Mouse (Mus musculus) heart, postnatal 10 days (tissue): ENCODE measurements around the gene Por. TPM values are rescaled to one million over a fixed set of nuclear protein-coding genes. Genes with fewer than 3 reads are reported as not detected.

ENCODE experiments used
- DNase-seq, 2 experiments: peaks; one replicate each; pipeline ENCODE4 v3.0.0; 2021
- intact Hi-C: fragments of 180-260 bp; cut with DNase I; formaldehyde crosslinking; loops from one replicate; pipeline ENCODE4 v1.15.1; 2025
- total RNA-seq, 2 experiments: library from RNA; stranded (reverse); gene quantifications; 2 replicates each; pipeline ENCODE4 v1.2.3; 2021

The Por gene
- total RNA-seq = 10 to 100 TPM; 62.8 to 72.0 TPM

DNA sequence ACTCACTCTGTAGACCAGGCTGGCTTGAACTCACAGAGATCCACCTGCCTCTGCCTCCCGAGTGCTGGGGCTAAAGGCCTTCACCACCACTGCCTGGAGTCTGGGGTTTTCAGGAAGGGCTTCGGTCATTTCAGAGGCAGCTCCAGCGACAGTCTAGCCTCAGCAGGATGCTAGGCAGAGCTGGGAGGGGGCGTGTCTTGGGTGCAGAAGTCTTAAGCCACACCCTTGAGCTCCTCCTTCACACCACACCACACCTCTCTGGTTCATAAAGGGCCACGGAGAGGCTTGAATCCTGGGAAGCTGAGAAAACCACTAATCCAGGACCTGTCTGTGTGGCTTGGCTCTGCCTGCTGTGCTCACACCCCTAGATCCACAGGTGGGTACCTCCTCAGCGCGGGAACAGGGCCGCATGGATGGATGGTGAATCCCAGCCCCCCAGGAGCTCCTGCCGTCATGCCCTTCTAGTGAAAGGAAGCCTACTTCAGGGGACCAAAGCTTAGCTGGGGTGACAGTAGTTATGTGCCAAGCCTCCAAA is at the start of gene Por:
Por (plus strand) TSS at position 293 of the 535 bp plus-strand sequence.
- intact Hi-C loops = no loop called here
- DNase-seq = no peak

DNA sequence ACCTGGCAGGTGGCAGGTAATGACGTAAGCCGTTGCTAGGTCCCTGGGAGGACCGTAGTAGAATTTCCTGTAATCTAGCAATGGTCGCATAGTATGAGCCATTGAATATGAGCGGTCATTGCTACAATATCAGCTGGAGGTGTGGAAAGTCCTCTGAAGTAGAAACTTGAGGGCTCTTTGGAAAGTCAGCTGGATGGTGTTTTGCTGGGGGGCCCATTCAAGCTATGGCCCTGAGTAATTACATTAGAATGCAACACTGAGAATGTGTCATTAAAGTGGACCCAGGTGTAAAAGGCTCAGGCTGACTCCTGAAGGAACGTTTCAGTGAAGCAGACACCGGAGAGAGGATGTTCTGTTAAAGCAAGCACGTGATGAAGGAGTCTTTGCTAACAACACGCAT is 49.3 kb upstream of the Por start:
- no peak for DNase-seq
- intact Hi-C loops = no loop called here

DNA sequence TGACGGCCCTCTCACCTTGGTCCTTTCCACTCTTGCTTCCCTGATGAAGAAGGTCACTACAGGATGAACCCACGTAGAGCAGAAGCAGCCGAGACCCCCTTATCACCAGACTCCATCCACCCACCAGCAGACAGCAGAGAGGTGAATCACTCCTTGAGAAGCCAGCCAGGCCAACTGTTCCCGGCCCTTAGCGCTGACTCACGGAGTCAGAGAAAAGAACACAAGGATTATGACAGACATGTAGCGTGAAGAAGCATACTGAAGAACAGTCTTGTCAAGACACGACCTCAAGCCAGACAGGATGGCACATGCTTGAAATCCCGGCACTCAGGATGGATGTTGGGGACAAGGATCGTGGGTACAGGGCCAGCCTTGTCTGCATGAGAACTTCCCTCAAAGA is 48.1 kb upstream of the Por start:
- intact Hi-C loops = no loop called here
- no peak for DNase-seq

DNA sequence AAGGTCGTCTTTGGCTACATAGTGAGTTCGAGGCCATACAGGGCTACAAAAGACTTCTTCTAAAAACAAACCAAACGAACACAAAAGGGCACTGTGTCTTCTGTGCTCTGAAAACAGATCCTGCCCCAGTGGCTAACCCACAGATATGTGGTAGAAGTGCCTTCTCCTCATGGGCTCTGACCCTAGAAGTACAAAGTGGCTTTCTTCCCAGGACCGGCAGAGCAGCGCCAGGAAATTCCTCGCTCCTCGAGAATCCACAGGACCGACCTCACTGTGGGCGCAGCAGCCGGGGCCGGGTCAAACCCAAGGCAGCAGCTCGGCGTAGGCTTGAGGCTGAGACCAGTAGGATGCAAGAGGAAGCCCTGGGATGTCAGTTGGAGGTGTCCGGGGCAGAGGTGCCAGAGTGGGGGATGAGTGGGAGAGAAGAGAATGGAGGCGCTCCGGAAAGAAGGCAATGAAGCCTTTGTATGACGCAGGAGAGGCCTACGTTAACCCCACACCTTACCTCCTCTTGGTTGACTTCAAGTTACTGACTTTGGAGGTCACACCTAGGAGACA is 46.7 kb upstream of the Por start:
- no peak for DNase-seq
- intact Hi-C loops = no loop called here

DNA sequence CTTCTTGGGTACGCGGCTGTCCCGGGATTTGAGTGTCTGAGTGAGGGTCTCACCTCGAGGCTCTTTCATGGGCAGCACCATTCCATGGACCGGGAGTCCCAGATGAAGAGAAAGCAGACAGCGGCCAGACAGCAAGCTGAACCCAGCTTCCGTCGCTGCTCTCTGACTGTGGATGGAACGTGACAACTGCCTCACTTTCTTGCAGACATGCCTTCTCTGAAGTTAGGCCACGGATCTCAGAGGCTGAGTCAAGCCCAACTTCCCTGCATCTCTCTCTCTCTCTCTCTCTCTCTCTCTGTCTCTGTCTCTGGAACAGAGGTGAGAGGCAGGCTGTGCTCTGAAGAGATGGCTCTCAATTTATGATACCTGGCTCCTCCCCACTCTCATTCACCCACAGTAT is 40.9 kb upstream of the Por start:
- no peak for DNase-seq
- intact Hi-C loops = no loop called here

DNA sequence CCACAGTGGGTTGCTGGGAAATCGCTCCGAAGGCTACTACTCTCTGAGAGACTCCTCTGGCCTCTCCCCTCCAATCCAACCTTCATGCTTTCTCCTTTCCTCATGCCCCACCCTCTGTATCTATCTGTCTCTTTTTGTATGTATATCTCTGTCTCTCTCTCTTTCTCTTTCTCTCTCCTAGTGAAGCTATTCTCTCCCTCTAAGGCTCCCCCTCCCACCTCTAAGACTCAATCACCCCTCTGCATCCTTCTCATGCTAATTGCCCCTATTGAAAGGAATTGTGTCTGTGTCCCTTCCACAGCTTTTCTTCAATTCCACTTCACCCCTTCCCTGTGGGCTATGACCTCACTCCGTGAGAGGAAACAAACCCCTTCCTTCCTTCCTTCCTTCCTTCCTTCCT is 40.4 kb upstream of the Por start:
- intact Hi-C loops = no loop called here

DNA sequence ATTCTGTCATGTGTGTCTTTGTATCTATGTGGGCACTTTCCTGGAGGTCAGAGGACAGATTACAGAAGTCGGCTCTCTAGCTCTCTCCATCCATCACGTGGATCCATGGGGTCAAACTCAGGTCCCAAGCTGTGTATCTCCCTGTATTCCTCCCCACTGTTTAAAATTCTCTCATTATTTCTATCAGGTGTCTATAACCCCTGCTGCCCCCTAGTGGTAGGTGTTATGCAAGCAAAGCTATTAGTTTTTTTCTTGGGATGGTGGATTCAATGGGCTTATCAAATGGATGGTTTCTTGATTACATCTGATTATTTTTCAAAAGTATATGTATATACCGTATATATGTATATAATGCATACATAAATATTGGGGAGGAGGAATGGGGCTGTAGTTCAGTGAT is 39.2 kb upstream of the Por start:
- DNase-seq = peak; percentile 56 to 84
- intact Hi-C loops = loop anchor here (2.0 kb wide), 1 partner anchor 132 kb away; no protein-coding TSS in a partner anchor

More for the DNA sequence above, 40.4 kb upstream of the Por start:
- no peak for DNase-seq

DNA sequence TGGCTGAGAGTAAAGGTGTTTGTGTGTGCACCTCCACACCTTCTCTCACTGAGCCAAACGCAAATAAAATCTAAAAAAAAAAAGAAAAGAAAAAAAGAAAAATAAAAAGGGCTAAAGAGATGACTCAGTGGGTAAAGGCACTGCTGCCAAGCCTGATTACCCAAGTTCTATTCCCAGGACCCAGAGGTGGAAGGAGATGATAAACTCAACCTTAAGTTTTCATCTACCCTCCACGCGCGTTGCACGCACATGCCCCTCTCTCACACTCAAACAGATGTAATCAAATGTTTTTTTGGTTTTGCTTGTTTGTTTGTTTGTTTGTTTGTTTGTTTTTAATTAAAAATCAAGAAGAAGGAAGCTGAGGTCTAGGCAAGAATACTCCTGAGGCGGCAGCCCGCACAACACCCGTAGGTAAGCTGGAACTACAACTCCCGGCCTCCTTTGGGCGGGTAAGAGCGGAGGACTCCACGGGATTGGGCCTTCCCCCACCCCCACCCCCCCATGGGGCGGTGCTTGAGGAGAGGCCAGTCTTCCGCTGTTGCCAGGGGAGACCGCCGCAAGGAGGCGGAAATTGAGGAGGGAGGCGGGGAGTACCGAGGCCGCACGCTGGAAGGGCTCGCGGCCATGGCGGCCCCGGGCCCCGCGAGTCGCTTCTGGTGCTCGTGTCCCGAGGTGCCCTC is 37.6 kb upstream of the Por start, which contains the start of gene Rhbdd2:
Rhbdd2 (plus strand) TSS at position 502 of the 680 bp plus-strand sequence.
- intact Hi-C loops = loop anchor here (2.0 kb wide), 2 partner anchors 57 to 113 kb away; partner anchors contain the start of gene Tmem120a

DNA sequence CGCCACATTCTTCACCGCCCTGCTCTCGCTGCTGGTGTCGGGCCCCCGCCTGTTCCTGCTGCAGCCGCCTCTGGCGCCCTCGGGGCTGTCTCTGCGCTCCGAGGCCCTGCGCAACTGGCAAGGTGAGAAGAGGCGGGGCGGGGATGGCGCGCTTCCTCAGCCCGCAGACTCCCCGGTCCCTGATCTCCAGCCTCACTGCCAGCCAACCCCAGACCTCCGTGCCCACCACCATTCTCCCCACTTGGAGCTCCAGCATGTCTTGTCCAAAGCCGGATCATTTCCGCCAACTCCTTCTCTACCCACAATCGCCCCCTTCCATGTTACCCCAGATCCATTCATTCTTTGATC is 37.1 kb upstream of the Por start:
- DNase-seq = no peak
- intact Hi-C loops = loop anchor here (2.0 kb wide), 2 partner anchors 56 to 112 kb away; partner anchors contain the start of gene Tmem120a

More for the DNA sequence above, 37.6 kb upstream of the Por start, which contains the start of gene Rhbdd2:
- DNase-seq = peak; percentile 98

DNA sequence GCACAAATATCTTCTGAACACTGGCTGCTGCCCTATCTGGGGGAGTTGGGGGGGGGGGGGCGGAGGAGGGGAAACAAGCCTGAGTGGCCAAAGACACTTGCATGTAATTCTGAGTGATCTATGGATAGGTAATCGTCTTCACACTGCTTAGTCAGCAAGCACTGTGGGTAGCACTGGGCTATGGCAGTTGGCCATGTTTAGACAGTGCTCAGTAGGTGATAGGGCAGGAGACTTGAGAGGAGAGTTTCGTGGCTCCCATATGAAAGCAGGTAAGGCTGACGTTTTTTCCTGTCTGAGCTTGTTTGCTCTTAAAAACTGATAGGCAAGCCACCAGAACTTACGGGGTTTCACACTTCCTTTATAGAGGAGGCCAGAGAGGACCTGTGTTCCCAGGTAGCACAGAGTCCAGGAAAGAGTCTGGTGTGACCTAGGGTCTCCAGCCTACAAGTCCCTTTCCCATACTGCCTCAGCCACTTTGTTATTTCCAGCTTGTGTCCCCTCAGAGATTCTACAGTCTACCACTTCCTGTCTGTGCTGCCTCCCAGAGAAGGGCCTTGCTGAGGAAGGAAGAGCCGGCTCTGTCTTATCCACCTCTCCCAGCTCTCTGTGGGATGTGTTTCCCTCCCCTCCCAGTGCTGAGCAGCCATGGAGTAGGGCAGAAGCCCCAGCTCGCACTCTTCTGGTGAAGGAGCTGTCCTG is 29.9 kb upstream of the Por start:
- intact Hi-C loops = no loop called here
- DNase-seq = no peak

DNA sequence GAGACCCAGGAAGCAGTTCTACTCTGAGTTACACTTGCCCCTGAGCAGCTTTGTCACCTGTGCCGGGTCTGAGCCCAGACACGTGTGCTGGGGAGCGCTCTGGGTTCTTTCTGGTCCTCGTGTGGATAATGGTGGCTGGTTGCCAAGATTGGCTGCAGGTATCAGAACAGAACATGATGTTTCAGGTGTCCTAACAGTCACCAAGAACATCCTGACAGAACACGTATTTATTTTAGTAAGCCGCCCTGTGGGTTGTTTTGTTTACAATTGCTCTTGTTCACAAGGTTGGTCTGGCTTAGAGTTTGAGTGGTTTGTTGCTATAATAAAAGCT is 29.4 kb upstream of the Por start:
- no peak for DNase-seq
- intact Hi-C loops = no loop called here

DNA sequence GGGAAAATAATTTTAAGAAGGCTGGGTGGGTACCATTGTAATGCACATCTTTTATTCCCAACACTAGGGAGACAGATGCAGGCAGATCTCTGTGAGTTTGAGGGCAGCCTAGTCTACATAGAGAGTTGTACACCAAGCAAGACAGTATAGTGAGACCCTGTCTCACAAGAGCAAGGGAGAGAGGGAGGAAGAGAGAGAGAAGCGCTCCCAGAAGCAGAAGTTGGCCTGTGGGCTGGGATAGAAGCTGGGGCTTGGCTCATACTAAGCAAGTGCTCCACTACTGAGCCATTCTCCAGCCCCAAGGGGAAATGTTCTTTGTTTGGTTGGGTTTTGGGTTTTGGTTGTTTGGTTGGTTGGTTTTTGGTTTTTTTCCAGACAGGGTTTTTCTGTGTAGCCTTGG is 28.8 kb upstream of the Por start:
- intact Hi-C loops = no loop called here
- DNase-seq = no peak

DNA sequence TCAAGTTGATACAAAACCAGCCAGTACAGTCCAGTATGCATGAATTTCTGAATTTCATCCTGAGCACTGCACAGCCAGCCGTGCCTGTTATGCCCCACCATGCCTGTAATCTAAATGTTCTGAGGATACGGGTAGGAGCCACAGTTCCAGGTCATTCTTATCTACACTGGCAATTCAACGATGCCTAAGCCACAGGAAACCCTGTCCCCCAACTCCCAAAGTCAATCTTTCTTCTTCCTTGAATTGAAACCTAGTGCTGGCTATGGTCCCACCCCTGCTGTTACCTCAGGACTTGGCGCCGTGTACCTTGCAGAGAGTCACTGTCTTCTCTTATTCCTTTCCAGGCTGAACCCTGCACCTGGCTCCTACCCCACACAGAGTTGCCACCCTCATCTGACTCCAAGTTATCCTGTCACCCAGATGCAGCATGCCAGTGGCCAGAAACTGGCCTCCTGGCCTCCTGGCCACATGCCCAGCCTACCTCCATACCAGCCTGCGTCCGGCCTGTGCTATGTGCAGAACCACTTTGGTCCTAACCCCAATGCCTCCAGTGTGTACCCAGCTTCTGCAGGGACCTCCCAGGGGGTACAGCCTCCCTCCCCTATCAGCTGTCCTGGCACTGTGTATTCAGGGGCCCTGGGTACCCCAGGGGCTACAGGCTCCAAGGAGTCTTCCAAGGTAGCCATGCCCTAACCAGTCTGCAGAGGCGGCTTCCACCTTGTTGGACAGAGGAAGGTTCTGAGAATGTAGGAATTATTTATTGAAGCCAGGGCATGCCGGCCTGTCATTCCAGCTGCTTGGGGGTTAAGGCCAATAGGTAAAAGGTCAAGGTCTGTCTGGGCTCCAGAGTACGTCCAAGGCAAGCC is 26.9 kb upstream of the Por start:
- DNase-seq = no peak
- intact Hi-C loops = no loop called here

DNA sequence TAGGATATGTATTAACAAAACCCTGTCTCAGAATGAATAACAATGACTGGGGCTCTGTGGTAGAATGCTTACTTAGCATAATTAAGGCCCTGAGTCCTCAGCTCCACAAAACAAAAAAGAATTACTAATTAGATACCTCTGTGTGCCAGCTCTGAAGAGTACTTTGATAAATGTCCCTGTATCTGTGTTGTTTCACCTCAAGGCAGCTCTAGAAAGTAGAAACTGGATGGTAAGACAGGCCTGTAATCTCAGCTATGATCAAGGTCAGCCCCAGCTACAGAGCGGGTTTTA is 26.3 kb upstream of the Por start:
- intact Hi-C loops = no loop called here
- DNase-seq = no peak

DNA sequence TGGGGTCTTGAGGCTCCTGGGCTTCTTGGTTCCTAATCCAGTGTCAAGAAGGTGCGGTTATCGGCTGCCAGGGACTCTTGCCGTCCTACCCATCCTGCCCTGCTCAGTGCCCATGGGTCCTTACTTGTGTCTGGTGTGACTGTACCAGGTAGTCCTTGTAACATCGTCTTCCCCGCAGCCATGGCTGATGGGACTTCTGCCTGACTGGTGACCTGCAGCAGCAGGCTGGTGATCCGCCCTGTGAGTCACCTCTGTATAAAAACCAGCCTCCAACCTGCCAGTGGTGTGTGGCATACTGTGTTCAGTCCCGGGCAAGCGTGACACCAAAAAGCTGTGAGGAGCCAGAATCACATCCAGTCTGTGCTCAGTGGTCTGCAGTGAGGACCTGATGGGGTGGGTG is 26.0 kb upstream of the Por start:
- DNase-seq = no peak
- intact Hi-C loops = no loop called here

DNA sequence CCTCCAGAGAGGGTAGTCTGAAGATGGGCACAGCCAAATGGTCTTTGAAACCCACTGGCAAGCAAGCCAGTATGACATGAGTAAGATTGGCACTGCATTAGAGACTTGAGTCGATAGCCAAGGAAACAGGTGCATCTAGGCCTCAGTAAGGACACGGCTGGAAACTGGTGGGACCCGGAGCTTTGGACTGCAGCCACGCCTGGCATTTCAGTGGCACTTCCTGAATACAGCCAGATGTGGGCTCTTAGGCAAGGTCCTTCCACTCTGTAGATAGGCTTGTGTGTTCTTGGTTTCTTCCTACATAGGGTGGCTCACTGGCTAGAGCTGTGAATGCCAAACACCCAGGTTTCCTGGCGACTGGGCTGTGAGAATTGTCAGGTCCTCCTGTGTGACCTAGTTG is 24.5 kb upstream of the Por start:
- no peak for DNase-seq
- intact Hi-C loops = loop anchor here (5.0 kb wide), 1 partner anchor 37 kb away; no protein-coding TSS in a partner anchor

DNA sequence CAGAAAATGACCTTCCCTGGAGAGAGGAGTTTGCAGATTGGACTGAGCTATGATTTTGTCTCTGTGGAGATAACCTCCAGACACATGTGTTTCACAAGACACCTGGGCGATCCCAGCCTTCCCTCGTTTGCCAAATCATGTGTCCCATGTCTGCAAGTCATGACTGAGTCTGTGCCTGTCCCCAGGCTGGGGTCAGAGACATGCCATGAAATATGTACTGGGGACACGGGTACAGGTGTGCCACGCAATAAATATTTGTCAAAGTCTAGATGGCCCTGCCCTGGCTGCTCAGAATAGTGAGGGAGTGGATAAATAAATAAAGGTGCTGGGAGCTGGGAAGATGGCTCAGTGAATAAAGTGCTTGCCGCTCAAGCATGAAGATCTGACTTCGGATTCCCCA is 23.8 kb upstream of the Por start:
- intact Hi-C loops = loop anchor here (5.0 kb wide), 1 partner anchor 36 kb away; no protein-coding TSS in a partner anchor
- DNase-seq = no peak

DNA sequence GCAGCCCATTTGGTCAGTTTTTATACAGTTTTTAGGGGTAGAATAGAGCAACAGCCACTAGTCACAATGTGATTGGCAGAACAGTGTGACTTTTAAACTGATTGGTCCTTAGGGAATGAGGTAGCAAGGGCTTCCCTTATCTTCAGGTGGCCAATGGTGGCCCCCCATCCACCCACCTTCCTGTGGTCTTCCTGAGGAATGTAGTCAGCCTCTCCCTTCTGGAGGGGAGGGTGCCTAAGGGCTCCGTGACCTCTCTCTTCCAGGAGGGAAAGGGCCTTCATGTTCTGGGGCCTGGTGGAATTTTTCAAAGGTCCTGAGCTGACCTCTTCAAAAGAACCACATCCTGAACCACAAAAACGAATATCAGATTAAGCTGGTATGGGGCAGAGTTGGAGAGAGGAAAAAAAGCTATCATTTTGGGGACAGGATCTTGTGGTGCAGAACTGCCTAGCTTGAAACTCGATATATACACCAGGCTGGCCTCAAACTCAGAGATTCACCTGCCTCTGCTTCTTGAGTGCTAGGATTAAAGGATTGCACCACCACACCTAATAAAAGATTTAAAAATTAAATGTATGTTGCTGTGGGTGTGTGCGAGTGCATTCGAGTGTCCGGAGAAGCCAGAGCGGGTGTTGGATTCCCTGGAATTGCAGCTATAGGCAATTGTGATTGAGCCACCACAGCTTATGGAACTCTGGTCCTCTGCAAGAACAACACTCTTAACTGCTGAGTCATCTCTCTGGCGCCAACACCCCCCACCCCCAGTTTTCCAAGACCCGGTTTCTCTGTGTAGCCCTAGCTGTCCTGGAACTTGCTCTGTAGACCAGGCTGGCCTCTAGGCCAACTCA is 21.1 kb upstream of the Por start:
- intact Hi-C loops = loop anchor here (5.0 kb wide), 1 partner anchor 34 kb away; no protein-coding TSS in a partner anchor
- DNase-seq = no peak

DNA sequence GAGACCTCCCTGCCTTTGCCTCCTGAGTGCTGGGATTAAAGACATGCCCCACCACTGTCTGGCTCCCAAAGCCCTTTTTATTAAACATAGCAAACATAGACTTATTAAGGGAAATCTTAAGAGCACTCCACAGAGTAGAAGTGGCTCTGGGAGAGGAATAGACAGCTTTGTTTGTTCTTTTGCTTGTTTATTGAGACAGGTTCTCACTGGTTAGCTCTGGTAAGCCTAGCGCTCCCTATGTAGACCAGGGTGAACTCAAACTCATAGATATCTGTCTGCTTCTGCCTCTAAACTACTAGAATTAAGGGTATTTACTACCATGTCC is 20.6 kb upstream of the Por start:
- intact Hi-C loops = loop anchor here (5.0 kb wide), 1 partner anchor 33 kb away; no protein-coding TSS in a partner anchor
- no peak for DNase-seq

DNA sequence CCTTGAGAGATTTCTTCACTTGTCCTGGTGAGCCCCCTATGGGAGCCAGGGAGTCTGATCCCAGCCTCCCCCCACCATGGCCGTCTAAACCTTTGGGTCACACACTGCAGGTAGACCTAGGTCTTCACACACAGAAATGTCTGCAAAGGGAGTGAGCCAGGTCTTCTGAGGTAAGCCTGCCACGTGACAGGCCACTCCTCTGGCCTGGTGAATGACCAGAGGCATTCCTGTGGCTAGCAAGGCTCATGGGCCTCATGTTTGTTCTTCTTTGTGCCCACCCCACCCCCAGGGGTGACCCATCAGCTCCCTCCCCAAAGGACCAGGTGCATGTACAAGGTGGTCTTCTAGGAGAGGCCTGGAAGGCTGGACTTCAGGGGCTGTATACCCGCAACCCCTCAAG is 18.3 kb upstream of the Por start:
- no peak for DNase-seq
- intact Hi-C loops = no loop called here
